Mouse (Mus musculus) skeletal muscle tissue, adult 2 months (tissue): ENCODE measurements around the gene Vopp1.
A peak's percentile ranks its signal among the peaks of the same experiment; 100 is the strongest.

Experiments
- DNase-seq: peaks from one replicate; pipeline ENCODE4 v3.0.0-alpha.2; 2012; ENCODE audit warnings: low read depth, low spot score

The Vopp1 gene

DNA sequence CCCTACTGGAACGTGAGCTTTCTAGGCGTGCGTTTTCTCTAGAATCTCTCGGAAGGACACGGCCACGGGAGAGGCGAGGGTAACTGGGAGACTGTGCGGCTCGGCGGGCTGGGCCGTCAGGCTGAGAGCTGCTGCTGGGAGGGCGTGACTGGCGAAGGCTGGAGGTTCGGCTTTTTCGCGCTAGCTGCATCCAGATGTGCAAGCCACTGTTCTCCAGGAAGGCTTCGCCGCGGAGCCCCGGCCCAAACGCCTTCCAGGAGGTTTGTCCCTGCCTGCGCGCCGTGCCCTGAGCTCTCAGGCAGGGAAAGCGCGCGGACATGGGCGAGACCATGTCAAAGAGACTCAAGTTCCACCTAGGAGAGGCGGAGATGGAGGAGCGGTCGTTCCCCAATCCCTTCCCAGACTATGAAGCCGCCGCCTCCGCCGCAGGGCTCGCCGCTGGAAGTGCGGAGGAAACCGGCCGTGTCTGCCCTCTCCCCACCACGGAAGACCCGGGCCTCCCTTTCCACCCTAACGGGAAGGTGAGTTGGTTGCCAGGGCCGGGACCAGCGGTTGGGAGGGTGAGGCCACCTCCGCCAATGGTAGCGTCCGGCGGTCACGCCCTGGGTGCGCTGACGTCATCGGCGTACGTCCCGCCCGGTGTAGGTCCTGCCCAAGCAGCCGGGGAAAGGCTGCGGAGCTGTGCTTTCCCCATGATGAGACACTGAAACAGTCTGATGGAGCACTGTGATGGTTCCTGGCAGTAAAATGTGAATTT, 122.0 kb downstream of the Vopp1 start:
- DNase-seq, result peak; percentile 94

- no peak for DNase-seq
These were observed 122.6 kb downstream of the Vopp1 start, which contains the start of gene Lancl2 for GRCm38 (mm10) chr6:57702376-57702742. Gene Lancl2 (plus strand): TSS chr6:57702540.

- DNase-seq, result no peak
These were observed 123.3 kb downstream of the Vopp1 start for GRCm38 (mm10) chr6:57701686-57702085.

DNA sequence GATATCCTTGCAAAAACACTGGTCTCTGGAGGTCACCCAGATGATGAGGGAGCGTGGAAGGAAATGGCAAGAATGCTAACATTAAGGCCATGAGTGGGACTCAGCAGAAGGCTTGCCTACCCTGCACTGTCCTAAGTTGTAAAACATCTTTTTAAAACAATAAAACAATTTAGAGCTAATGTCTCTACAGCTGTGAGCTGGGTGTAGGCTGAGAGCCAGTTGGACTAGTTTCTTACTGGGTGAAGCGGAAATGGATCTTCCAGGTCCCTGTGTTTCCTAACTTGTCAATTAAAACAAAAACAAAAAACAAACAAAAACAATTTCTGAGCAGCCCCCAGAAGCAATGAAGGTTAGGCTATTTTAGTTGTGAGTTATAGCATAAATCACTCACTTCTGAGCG, 131.8 kb downstream of the Vopp1 start:
- no peak for DNase-seq

GRCm38 (mm10) chr6:57691467-57692261, 133.3 kb downstream of the Vopp1 start, which contains the start of gene Pyurf:
Gene Pyurf (minus strand): TSS chr6:57692078.
- peak; percentile 78 for DNase-seq

GRCm38 (mm10) chr6:57684156-57684555, 140.8 kb downstream of the Vopp1 start:
- DNase-seq, result no peak
